Mouse (Mus musculus) lung, postnatal 10 days (tissue): ENCODE measurements at regions not wholly inside any gene's neighbourhood (a gene's known extent, or its start where the extent isn't known, plus 50 kb on each side); places are given as distances from the start of the nearest gene placed in this dataset.

Experiments used
- DNase-seq: peaks from one replicate; pipeline ENCODE4 v3.0.0; 2021

DNA sequence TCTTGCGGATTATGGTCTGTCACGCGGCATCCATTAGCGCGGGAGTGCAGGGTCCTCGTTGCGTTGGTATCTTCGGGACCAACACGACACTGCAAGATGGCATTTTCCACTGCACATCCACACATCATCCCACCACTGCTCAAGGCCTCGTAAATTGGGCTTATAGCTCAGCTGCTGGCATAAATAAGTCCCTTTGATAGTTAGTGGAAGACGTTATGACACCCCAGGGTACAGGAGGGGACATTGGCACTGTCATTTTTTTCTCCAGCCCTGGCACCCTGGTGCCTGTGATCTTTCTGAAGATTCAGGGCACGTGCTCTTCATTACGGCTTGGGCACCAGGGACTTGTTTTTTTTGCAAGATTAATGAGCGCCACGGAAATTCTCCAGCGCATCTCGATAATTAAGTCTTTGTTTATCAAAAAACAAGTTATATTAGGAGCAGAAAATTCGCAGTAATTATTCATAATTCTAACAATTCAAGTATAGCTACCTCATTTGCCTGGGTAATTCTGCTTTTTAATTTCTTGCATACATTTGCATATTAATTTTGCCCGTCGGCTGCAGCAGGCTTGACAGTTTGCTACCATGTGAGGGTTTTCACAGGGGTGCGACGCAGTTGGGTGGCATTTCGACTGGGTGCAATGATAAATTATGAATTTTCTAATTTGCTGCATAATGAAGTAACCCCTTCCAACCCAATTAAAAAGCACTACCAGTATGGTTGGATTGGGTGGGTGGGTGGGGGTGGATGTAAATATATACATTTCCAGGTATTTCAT is 119.1 kb downstream of the Vrk1 start:
- no peak for DNase-seq

DNA sequence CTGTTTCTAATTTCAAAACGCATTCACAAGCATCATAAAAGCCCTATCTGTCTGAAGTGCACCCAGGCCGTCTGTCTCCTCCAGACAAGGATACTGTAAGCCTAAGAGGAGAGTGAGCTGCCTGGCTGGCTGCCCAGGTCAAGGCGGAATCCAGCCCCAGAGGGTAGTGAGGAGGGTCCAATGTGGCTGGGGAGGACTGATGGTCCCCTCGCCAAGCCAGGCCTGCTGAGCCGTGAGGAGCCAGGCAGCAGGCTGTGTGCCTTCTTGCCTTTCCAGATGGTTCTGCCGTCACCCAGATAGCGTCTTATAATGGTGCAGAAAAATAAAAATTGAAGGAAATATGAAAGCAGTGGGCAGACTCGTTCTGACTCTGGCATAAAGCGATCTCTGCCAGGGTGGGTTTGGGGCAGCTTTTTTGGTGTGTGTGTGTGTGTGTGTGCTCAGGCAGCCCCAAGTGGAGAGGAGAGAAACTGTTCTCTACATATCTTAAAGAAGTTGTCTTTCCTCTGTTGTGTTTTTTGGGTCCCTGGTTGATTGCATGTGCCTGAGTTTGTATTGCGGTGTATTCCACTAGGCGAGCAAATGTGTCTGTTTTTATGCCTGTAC is 120.1 kb downstream of the Vrk1 start:
- DNase-seq: no peak

DNA sequence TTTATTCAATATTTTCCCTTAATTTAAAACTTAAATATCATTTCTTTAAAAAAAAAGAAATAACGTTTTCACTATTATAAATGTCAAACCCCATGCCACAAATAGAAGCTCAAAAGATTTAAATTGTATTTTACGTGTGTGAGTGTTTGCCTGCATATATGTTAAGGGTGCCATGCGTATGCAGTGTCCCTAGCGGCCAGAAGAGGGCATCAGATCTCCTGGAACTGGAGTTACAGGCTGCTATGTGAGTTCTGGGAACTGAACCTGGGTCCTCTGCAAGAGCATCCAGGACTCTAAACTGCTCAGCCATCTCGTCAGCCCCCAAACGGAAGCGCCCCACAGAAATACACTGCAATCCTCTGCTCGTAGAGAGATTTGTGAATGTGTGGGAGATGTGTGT is 122.7 kb downstream of the Vrk1 start:
- no peak for DNase-seq

DNA sequence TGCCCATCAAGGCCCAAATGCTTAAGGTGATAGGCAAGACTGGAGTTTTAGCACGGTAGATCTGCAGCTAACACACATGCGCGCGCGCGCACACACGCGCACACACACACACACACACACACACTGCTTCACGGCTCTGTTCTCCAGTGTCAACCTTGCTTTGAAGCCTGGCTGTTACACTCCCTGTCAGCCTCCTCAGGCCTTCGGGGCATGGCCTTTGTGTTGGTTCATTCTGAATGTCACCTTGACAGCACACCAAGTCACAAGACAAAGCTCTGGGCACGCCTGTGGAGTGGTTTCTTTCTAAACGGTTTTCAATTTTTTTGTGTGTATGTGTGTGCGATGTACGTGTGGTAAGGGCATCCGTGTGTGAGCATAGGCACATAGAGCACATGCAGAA is 128.4 kb downstream of the Vrk1 start:
- no peak for DNase-seq

DNA sequence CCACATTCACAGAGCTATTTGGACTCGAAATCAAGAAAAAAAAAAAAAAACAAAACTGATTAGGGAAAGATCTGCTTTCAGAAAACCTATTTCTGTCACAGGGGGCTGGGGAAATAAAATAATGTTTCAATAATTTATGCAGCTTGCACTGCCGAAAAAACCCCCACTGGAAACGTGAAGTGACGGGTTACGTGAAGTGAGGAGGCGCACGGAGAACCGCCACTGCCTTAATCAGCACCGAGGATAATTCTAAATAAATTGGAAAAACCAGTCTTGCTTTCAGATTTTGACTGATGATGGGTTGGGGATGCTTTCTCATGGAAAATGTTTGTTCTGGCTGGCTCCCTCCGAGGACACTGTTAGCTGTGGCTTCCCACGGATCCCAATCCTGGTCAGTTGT is 129.5 kb downstream of the Vrk1 start:
- DNase-seq: no peak

DNA sequence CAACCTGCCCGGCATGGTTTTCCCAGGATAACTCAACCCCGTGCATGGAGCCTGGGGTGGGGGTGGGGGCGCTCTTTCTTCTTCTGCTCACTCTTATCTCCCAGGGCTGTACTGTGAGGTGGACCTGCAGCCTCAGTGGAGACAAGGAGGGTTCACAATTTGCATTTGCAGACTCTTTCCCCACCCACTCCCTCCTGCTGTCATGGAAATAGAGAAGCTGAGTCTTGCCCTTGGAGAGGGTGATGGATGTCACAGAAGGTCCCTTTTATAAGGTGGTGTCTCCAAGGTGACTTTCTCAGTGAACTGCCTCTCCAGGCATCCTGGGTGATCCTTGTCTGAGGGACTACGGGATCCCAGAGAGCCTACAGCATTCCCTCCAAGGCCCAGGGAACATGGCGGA is 129.9 kb downstream of the Vrk1 start:
- no peak for DNase-seq

DNA sequence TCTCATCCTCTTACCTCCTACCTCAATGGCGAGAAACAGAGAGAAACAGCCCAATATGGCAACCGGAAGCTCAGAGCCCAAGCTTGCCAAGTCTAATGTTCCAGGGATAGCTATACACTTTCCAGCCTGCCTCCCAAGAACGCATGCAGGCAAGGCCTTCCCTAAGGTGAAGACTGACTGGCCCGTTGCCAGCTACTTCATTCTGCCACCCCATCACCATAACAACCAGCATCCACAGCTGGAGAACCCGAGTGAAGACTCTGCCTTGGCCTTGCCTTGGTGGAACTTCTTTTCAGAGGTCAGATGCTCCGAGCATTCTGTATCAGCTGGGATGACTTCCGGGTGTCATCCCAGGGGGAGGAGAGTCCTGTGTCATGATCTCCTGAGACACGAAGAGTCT is 130.6 kb downstream of the Vrk1 start:
- DNase-seq: no peak

DNA sequence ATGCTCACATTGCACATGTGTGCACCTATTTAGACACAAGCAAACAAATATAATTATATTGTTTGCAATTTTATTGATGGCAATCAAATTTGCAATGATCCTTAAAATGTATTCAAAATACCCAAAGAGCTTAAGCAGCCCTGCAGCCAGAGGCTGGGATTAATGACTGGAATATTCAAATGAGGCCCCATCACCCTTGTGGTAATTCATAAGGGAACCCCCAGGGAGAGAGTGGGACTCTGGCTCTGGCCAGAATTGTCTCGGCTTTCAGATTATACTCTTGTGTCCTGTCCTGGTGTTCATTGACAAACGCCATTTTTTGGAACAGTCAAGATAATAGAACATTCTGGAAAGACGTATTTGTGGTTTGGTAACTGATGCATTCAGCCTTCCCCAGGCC is 133.5 kb downstream of the Vrk1 start:
- DNase-seq: no peak

DNA sequence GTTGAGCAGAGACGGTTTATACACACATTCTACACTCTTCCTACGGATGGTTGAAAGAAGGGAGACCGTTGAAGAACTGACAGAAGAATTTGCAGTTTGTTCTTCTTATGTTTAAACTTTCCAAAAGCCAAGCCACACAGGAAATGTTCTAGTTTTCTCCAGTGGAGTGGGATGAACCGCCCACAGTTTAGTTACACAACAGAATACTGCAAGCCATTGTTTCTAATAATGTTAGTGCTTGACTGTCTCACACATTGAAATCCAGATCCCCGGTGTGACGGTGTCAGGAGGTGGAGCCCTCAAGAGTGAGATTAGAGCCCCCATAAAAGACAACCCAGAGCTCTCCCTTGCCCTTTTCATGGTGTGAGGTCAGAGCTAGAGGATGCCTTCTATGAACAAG is 146.8 kb downstream of the Vrk1 start:
- no peak for DNase-seq

DNA sequence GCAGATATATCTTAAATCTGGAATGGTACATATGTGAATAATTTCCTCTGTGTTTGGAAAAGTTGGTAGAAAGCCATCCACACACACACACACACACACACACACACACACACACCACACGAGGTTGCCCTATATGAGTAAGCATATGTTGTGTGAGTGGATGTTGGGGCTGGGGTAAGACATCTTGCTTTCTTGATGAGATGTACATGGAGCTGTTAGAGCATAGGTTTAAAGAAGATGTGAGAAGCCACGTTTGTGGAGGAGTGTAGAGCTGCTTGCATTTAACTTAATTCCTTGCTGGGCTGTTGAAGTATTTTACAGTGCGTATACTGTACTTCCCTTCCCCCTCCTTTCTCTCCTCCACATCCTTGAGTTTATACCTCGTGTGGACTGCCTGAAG is 147.8 kb downstream of the Vrk1 start:
- DNase-seq: no peak

DNA sequence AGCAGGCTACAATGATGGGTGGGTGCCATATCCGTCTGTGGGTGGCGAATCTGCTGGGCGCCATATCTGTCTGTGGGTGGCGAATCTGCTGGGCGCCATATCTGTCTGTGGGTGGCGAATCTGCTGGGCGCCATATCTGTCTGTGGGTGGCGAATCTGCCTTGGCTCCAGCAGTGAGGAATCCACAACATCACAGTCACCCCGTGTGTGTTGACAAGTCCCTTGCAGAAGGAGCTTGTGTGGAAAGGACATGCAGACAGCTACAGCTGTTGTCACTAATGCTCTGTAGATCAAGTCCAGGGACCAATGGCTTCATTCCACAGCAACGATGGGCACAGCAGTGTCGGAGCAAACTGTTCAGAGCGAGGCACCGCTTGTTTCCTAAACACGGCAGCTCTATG is 148.6 kb downstream of the Vrk1 start:
- no peak for DNase-seq

DNA sequence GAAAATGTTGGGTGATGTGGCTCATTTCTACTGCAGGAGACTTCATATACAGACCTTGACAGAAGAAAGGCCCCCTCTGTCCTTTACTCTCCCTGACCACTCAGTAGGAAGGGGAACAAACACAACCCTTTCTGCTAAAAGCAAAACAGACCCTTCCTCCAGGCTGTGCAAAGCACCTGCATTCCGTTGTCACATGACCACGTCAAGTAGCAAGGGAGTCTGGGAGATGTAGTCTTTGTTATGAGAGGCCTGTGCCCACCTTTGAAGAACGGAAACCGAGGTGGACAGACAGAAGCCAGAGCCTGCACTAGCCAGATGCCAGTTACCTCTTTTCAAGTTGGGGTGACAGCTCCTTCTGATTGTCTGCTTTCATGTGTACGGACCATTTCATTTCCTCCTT is 161.3 kb downstream of the Vrk1 start:
- DNase-seq: no peak

DNA sequence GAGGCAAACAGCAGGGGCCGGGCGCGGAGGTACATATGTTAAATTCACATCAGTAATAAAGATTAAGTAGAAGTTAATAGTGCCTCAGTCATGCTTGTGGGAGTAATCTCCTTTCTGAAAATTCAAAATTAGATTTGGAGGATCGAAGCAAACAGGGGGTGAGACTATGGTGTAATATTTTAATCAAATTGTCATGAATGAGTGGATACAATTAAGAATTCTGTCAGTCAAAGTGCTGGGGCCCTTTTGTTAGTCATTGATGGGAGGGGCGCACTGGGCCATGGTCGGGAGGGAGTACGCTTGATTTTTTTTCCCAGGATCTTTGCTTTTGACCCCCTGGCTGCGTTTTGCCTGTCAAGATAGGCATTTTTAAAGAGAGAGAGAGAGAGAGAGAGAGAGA is 163.2 kb downstream of the Vrk1 start:
- no peak for DNase-seq

DNA sequence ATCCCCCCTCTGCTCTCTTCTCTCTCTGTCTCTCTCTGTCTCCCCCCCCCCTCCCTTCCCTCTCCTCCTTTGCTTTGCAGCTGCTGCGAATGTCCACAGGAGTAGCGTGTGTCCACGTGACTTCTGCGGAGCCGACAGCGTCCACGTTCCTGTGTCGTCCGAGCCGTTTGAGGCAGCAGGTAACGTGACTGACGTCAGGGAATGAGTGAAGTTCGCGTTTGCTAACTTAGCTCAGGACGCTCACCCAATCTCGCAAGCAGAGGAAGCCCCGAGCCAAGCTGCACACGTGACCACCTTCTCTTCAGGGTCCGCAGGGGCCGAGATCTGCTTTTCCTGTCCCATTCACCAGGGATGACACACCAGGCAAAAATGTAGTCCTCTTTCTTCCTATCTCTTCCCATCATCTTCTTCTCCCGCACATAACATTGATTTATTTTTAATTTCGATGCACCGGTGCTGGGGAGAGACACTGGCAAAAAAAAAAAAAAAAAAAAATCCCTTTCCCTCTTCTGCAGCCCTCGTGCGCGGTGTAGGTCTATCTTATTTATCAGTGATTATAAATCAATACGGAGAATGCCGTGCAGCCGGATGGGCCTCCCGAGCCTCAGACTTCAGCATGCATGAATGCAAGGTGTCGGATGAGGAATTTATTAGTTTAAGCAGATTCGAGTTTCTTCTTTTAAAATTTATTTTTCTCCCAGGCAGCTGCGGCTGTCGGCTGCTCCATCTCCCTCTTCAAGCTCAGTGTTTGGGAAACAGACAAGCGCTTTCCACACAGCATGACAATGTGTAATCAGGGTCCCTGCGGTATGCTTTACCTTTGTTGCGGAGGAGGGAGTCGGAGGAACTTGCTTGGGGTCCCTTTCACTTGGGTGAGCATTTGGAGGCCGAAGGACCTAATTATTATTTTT is 164.3 kb downstream of the Vrk1 start:
- no peak for DNase-seq

DNA sequence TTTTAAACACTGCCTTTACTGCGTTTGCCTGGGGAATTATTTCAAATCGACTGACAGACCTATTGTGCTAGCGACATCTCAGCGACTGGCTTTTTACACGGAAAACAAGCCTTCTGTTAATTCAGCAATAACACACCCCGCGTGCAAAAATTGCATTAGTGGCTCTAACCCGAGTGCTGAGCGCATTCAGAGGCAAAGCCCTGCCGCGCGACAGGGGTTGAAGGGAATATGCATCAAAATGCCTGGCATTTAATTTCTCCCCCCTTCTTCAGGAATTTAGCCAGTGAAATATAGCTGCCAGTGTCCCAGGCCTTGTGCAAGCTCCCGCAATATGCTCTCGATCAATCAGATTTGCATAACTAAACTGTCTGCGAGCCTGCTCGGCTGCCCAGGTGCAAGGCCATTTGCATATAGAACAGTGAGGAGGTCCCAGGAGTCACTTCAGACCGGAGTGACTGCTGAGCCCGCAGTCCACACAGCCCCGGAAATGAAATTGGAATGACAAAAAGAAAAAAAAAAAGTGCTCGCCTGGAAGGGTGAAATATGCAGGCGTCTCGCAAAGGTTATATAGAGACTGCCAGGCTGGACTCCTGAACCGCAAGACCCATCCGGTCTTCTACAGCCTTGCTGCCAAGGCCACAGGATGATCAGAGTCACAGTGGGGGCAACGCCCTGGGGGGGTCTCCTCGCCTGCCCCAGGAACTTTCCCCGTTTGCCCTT is 165.1 kb downstream of the Vrk1 start:
- no peak for DNase-seq

DNA sequence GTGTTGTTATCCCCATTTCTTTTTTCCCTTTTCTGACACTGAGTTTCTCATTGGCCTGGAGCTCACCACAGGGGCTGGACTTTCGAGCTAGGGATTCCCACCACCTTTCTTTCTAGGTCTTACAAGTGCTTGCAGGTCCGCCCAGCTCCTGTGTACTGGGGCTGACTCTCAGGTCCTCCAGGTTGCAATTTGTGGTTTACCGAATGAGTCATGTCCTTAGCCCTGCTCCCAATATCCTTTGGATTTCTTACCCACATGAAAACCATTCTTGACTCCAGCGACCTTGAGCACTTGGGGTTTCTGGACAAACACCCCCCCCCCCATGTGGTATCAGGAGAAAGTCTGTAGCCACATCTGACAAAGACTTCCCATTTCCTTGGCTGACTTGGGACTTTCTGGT is 167.3 kb downstream of the Vrk1 start:
- DNase-seq: no peak

DNA sequence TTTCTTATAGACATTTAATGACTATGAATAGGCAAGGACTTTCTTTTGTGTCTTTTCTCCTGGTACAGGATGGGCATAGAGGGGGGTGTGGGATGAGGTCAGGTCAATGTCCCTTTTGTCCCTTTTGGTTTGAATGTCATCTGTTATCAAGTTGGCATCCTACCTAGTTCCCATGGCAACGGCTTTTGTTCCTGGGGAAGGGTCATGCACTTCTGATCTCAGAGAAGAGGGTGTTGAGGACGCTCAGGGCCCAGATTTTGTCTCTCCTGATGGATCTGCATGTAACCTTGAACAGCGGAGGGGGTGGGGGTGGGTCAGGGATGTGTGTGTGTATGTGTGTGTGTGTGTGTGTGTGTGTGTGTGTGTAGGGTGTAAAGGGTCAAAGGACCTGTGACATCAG is 167.8 kb downstream of the Vrk1 start:
- no peak for DNase-seq

DNA sequence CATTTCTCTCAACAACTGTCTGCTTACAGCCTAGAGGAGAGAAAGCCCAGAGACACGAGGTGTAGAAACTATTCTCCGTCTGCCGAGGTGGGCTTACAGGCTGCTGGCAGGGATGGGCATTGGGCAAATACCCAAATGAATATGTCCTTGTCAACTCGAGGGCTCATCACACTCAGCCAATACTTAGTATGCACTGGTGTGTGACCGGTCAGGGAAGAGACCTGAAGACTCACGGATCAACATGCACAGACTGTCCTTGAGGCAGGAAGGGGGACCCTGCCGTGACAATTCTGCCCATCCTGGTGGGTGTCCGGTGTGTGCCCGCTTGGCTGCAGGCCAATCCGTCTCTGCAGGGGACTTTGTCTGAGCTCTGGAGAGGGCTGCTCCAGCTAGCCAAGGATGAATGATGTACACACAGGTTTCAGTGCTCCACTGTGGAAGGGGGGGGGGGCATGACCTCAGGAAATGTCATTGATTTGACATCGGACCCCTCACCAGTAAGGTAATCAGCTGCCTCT is 168.7 kb downstream of the Vrk1 start:
- DNase-seq: no peak

DNA sequence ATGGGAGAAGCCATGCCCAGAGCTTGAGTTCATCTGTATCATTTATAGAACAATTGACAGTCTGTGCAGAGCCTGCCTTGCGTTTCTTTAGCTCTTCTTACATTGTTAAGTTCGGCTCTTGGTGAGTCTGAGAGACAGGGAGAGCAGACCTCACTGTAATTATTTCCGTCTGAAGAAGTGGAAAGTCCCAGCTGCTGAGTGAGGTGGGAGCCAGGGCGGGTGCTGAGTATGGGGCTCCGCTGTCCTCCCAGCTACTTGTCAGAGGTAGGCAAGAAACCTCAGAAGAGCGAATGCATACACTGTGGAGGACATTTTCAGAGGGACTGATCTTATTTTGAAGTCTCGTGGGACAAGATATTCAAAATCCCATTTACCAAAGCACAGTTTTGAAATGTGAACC is 172.9 kb downstream of the Vrk1 start:
- no peak for DNase-seq

DNA sequence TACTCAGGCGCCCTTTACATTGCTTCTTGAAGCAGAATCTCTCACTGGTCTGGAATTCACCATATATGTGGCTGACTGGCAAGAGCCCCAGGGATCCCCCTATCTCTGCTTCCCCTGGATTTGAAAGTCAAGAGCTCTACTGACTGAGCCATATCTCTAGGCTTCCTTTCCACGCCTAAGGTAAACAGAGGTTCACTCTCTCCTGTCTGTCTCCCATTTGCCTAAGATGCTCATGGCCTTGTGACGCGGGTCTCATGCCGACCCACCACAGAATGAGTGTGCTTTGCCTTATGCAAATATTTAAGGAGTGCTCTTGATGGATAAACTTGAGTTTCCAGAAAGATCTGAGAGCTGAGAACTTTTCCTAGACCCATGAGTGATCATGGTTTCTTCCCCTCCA is 173.9 kb downstream of the Vrk1 start:
- DNase-seq: no peak

DNA sequence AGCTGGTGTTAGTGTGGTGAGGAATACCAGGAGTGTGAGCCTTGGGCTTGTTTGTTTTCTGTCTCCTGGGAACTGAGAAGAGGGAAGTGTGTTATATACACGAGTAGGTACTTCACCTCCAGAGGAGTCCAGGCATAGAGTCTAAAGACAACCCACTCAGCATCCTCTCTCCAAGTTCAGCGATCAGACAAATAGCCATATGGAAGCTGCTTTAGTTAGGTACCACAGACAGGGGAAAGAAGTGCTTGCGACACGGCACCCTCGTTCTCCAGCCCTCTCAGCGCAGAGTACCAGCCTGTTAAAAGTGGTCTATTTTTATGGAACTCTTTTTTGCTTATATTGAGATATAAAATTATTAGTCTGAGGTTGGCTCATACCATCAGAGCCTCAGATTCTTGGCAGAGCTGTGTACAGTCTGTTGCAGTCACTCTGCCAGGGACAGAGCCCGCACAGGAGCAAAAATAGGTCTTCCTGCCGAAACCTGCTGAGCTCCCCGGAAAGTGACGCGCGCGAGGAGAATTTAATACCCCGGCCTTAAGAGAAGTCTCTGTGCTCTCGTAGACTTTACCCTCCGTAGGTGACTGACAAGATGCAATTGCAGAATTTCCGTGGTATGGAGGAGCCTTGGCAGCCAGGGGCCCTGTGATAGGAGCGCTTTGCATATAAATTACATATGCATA is 175.5 kb downstream of the Vrk1 start:
- no peak for DNase-seq

DNA sequence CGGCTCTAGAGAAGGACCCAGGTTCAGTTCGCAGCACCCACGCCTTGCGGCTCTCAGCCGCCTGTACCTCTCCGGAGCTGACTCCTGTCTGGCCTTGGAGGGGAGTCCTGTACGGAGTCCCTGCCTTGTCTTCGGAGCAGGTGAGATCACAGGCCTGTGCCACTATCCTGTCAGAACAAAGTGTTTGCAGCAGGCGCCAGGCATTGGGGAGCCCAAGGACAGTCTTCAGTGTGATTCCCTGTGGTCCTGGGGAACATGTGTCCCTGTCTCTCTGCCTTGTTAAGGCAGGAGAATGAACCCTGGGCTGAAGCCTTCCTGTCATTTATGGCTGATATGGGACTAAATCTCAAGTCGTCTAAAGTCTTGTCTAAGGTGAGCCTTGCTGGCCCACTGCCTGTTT is 176.5 kb downstream of the Vrk1 start:
- no peak for DNase-seq

DNA sequence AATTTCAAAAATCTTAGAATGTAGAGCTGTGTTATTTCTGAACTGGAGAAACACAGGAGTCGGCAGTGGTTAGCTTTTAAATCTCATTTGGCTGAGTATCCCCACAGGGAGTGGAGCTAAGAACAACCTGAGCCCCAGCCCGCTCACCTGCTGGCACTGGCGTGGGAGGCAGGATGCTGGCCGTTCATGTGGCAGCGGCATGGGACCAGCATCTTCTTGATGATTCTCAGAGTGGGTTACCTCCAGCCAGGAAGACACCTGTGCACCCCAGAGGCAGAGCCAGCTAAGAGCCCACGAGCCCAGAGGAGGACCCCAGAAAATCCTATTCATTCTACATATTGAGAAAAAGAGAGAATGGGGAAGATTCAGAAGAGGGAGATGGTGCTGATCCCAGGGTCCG is 181.7 kb downstream of the Vrk1 start:
- DNase-seq: no peak
